Mouse (Mus musculus): Measurements from ENCODE around the gene Adgrv1.

DNA sequence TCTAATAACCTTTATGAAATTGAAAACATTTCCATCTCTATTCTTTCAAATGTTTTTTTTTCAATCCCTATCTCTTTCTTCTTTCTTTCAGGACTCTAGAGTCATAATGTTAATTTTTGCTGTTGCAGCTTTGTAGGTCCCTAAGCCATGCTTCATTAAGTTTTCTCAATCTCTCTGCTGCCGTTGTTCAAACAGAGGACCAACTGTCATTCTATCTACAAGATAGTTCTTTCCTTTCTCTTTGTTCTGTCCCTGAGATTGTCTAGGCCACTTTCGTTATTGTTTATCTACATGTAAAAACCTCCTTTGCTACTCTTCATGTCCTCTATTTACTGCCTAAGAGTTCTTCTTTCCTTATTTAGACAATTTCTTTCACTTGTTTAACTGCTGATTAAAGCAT is 230.8 kb downstream of the Adgrv1 start:
- TF ChIP-seq CTCF (IDR thresholded peaks at IDR 0.05; ENCODE audit: extremely low read depth, insufficient read length, insufficient replicate concordance, low read depth, low read length) (no peak), POLR2A (IDR thresholded peaks at IDR 0.05; ENCODE audit: low read depth, low read length) (no peak)
